Mouse (Mus musculus) adrenal gland, adult 18-20 months (tissue): ENCODE data around the gene Vmn2r110. TPM values are rescaled to one million over a fixed set of nuclear protein-coding genes. Genes with fewer than 3 reads are reported as not detected.

Source experiments
- DNase-seq, 2 experiments: peaks; one replicate each; pipeline ENCODE4 v3.0.0; 2021 to 2022; ENCODE audit warnings: low spot score in 2 of 2
- long read RNA-seq, 2 experiments: library from polyadenylated mRNA; stranded (forward); transcript quantifications; one replicate each; pipeline ENCODE4 v2.0.0; 2021
- total RNA-seq, 2 experiments: library from RNA; stranded (reverse); gene quantifications; 1 replicate in 1 of 2; 2 replicates in 1 of 2; pipeline ENCODE4 v1.2.3; 2021

Gene Vmn2r110
- total RNA-seq: not detected
- long read RNA-seq, experiment 1: 0 reads
- long read RNA-seq, experiment 2: 0 reads

DNA sequence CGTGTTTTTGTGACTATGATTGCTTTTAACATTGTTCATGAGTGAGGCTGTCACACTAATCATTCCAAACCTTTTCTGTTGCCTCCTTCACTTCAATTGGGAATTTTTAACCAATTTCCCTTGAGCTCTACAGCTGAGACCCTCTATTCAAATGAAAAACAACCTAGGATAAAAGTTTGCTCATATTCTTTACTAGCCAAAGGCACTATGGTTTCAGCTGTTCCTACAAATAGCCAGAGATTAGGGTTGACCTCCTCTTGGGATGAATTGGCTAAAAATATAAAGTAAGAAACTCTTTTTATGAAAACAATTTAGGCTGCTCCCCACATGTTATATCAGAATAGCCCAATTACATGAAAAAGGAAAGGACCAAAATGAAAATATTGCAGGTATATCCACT lies at the start of gene Vmn2r110:
Vmn2r110 (minus strand) TSS at position 101 of the 400 bp plus-strand sequence.
- DNase-seq: no peak

DNA sequence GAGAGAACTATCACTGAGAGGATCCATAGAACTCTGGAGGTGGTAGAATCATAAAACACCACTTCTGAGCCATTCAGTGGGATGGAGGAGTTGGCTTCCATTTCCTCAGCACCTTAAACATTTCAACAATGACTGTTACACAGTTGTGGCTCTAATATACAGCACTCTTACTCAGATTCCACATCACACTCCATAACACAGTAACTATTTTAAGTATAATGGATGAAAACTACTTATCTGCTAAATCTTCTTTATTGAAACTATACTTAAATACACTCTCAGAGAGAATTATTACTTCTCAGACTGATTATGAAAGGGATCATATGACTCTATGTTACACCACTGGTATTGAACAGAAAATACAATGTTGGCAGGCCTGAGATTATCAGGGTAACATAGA lies 28.6 kb upstream of the Vmn2r110 start, which contains the start of gene Fpr-rs3:
Fpr-rs3 (minus strand) TSS at position 101 of the 400 bp plus-strand sequence.
- no peak for DNase-seq

DNA sequence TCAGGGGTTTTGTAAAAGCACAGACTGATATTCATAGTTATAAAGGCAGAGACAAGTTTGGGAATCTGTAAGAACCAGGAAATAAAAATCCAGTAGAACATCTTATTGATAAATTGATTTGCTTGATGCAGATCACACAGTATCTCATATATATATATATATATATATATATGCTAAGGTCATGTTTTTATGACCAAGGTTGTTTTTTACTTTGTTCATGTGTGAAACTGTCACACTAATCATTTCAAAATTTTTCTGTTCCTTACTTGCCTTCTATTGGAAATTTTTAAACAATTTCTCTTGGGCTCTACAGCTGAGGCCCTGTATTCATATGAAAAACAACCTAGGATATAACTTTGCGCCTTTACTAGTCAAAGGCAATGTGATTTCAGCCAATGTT lies 31.6 kb downstream of the Vmn2r110 start, which contains the start of gene Vmn2r109:
Vmn2r109 (minus strand) TSS at position 101 of the 400 bp plus-strand sequence.
- DNase-seq: no peak

Other genes with a start within 250 kb of the Vmn2r110 start
- not detected for gene Vmn1r224, start 182.3 kb downstream of the Vmn2r110 start, total RNA-seq
- gene Vmn2r108, start 115.1 kb downstream of the Vmn2r110 start, total RNA-seq: not detected
- not detected for gene Vmn1r225, start 98.3 kb downstream of the Vmn2r110 start, total RNA-seq
- not detected for gene Vmn2r109, start 31.7 kb downstream of the Vmn2r110 start, total RNA-seq
- not detected for gene Fpr-rs3, start 28.5 kb upstream of the Vmn2r110 start, total RNA-seq
- gene Vmn1r226, start 86.4 kb upstream of the Vmn2r110 start, total RNA-seq: not detected
- gene Vmn1r227, start 133.4 kb upstream of the Vmn2r110 start, total RNA-seq: not detected
- not detected for gene Vmn1r228, start 189.7 kb upstream of the Vmn2r110 start, total RNA-seq
- gene Vmn1r229, start 215.1 kb upstream of the Vmn2r110 start, total RNA-seq: not detected
- gene Vmn1r230, start 244.0 kb upstream of the Vmn2r110 start, total RNA-seq: not detected